Mouse (Mus musculus) heart, adult 18-20 months (tissue): ENCODE measurements around the gene Gm17581. TPM values are rescaled to one million over a fixed set of nuclear protein-coding genes. Genes with fewer than 3 reads are reported as not detected.

Source experiments
- DNase-seq, 2 experiments: peaks; one replicate each; pipeline ENCODE4 v3.0.0; 2021 to 2022; ENCODE audit warnings: mixed read lengths in 1 of 2
- total RNA-seq, 2 experiments: library from RNA; stranded (reverse); gene quantifications; 2 replicates each; pipeline ENCODE4 v1.2.3; 2021

The Gm17581 gene
- total RNA-seq, 2 experiments from 2014 or later: not detected

DNA sequence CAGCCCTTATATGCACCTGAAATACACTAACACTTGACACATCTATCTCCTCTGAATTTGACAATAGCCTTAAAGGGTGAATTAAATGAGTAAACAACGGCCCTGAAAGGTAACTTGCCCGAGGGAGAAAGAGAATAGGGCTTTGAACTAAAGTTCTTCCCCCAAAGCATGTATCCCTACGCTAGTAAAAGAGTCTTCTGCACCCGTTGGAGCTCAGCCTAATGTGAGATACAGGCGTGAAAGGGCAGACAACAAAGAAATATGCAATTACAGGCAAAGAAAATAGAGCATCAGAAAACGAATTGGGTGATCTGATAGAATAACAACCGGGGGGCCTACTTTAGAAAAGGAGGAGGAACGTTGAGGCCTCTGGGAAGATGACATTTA, 44.3 kb downstream of the Gm17581 start:
- no peak for DNase-seq

GRCm38 (mm10) chr2:155689211-155689610, 46.5 kb downstream of the Gm17581 start:
- DNase-seq: no peak

DNA sequence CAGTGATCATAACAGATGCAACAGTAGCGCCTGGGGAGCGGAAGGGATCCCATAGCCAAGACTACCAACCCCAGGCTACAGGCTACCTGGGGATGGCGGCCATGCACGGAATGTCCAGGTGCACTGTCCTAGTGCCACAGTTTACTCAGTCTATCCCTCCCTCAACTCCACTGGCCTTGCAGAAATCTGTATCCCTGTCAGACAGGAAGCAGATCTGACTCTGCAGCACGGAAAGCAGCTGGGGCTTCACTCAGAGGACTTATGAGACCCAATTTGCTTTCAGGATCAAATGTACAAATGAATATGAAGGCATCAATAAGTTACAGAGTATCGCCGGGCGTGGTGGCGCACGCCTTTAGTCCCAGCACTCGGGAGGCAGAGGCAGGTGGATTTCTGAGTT, 47.9 kb downstream of the Gm17581 start:
- DNase-seq: no peak

GRCm38 (mm10) chr2:155686572-155686971, 49.1 kb downstream of the Gm17581 start:
- DNase-seq: no peak

Other genes starting within 250 kb of the Gm17581 start
- gene Acss2, start 217.9 kb downstream of the Gm17581 start, total RNA-seq: 10 to 100 TPM; 32.1 to 42.2 TPM
- under 1 TPM; 0.52 to 0.59 TPM for gene Ggt7, start 217.6 kb downstream of the Gm17581 start, total RNA-seq
- 10 to 100 TPM; 14.4 to 15.6 TPM for gene Gss, start 143.1 kb downstream of the Gm17581 start, total RNA-seq
- gene Myh7b, start 124.7 kb downstream of the Gm17581 start, total RNA-seq: 10 to 100 TPM; 23.0 to 30.1 TPM
- 10 to 100 TPM; 89.4 to 90.2 TPM for gene Trpc4ap, start 43.5 kb downstream of the Gm17581 start, total RNA-seq
- 1 to 10 TPM; 5.0 to 8.2 TPM for gene Edem2, start 6.4 kb downstream of the Gm17581 start, total RNA-seq
- 1 to 10 TPM; 2.4 to 4.8 TPM for gene Procr, start 15.3 kb upstream of the Gm17581 start, total RNA-seq
- not detected for gene Mmp24, start 39.5 kb upstream of the Gm17581 start, total RNA-seq
- gene BC029722, start 83.6 kb upstream of the Gm17581 start, total RNA-seq: 10 to 100 TPM; 31.4 to 34.4 TPM
- 10 to 100 TPM; 59.2 to 65.6 TPM for gene Eif6, start 91.1 kb upstream of the Gm17581 start, total RNA-seq
- not detected for gene Fam83c, start 99.0 kb upstream of the Gm17581 start, total RNA-seq
- 100 to 1,000 TPM; 279 to 347 TPM for gene Uqcc1, start 194.4 kb upstream of the Gm17581 start, total RNA-seq
- not detected for gene Gm15557, start 204.9 kb upstream of the Gm17581 start, total RNA-seq
- gene Gdf5, start 209.5 kb upstream of the Gm17581 start, total RNA-seq: under 1 TPM in 1 of 2 experiments, not detected in 1; 0.13 TPM
- 1 to 10 TPM; 4.5 to 4.8 TPM for gene Cep250, start 220.6 kb upstream of the Gm17581 start, total RNA-seq